Mouse (Mus musculus): ENCODE data around the gene Ttc7. TPM values are rescaled to one million over a fixed set of nuclear protein-coding genes. Genes with fewer than 3 reads are reported as not detected.
A peak's percentile ranks its signal among the peaks of the same experiment; 100 is the strongest.
"Not testable (repeated sequence)": the region's sequence is repeated elsewhere in the genome, so short reads cannot be mapped to it uniquely, and the experiment has no call there.

The Ttc7 gene
- polyA plus RNA-seq, 1 experiment from 2014 or later = 4.7 TPM

DNA sequence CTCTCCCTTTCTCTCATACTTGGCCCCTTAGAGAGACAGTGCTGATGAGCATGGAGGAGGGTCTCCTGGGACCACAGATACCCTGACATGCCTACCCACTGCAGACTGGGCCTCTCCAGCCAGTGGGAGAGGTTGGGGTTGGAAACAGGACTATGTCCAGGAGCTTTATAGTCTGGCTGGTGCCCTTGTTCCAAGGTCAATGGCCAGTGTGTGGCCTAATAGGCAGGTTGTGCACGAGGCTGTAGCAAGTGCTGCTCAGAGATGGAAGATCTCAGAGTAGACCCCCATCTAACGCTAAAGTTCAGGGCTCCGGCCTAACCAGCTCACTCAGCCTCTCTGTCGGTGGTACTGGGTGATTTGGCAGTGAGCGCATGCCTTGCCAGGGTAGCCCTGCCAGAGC lies 9.1 kb downstream of the Ttc7 start:
- H3K9me3 ChIP-seq = no peaks in the 10 kb centered on the region
- no peak for DNase-seq (ENCODE audit: low spot score)
- 81% methylated on average over 5 of the region's 5 CpGs for WGBS
- H3K36me3 ChIP-seq = no peaks in the 10 kb centered on the region
- H3K27me3 ChIP-seq (ENCODE audit: insufficient read depth, poor library complexity, severe bottlenecking) = peaks cover 39% of the 10 kb centered on the region
- H3K4me3 ChIP-seq = no peak overlapping the region
- H3K27ac ChIP-seq = no peak overlapping the region
- H3K4me1 ChIP-seq = peaks cover 10% of the 10 kb centered on the region; the same call in 1 of the 2 replicates

DNA sequence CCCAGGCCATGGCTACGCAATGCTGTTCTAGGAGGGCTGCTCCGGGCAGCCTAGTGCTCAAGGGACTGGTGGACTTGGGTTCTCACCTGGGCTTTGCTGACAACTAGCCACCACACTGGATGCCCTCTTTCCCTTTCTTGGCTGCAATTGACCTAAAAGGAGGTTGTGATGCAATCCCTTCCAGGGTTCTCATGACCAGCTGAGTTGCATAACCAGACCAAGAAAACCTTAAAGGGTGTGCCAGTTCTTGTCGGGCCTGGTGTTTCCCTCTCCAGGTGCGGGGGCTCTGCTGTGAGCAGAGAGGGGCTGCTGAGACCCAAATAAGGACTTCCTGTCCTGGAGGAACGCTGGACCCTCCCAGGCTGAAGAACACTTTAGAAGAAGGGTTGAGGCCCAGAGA lies 10.4 kb downstream of the Ttc7 start:
- no peak for DNase-seq (ENCODE audit: low spot score)
- H3K4me3 ChIP-seq = no peak overlapping the region
- peaks cover 25% of the 10 kb centered on the region for H3K27me3 ChIP-seq (ENCODE audit: insufficient read depth, poor library complexity, severe bottlenecking)
- peaks cover 8% of the 10 kb centered on the region; the same call in 1 of the 2 replicates for H3K4me1 ChIP-seq
- no peaks in the 10 kb centered on the region for H3K9me3 ChIP-seq
- no peak overlapping the region for H3K27ac ChIP-seq
- 85% methylated on average over 5 of the region's 5 CpGs for WGBS
- H3K36me3 ChIP-seq = no peaks in the 10 kb centered on the region

DNA sequence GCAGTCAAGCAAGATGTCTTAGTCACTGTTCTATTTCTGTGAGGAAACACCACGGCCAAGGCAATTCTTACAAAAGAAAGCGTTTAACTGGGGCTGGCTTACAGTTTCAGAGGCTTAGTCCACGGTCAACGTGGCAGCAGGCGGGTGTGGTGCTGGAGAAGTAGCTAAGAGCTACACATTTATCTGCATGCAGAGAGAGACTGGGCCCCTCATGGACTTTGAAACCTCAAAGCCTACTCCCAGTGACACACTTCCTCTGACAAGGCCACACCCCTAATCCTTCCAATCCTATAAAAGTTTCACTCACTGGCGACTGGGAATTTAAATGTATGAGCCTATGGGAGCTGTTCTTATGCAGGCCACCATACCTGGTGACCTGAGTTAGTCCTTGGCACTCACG lies 13.1 kb downstream of the Ttc7 start:
- no peaks in the 10 kb centered on the region for H3K9me3 ChIP-seq
- WGBS = 76% methylated on average over 7 of the region's 7 CpGs
- no peaks in the 10 kb centered on the region for H3K36me3 ChIP-seq
- no peak overlapping the region for H3K27ac ChIP-seq
- peaks cover 22% of the 10 kb centered on the region for H3K4me1 ChIP-seq
- H3K4me3 ChIP-seq = no peak overlapping the region
- no peak for DNase-seq (ENCODE audit: low spot score)
- H3K27me3 ChIP-seq (ENCODE audit: insufficient read depth, poor library complexity, severe bottlenecking) = no peaks in the 10 kb centered on the region; the same call in 1 of the 2 replicates

DNA sequence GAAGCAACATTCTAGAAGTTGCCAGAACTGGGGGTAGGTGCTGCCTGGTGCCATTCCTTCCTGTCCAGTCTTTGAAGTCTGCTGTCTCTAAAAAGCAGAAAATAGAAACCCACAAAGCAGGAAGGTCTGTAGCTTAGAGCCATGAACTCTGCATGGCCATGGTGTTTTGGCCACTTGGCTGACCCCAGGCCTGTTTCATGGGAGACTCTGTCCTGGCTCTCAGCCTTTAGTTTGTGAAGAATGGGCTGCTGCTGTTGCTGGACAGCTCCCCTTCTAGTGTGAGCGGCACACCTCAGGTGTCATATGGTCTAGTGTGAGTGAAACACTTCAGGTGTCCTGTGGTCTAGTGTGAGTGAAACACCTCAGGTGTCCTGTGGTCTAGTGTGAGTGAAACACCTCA lies 14.0 kb downstream of the Ttc7 start:
- H3K4me1 ChIP-seq = peaks cover 21% of the 10 kb centered on the region
- H3K9me3 ChIP-seq; H3K27ac ChIP-seq; H3K27me3 ChIP-seq (ENCODE audit: insufficient read depth, poor library complexity, severe bottlenecking); DNase-seq (ENCODE audit: low spot score); H3K4me3 ChIP-seq; H3K36me3 ChIP-seq: not testable (repeated sequence)
- WGBS = 60% methylated on average over 1 of the region's 1 CpGs

DNA sequence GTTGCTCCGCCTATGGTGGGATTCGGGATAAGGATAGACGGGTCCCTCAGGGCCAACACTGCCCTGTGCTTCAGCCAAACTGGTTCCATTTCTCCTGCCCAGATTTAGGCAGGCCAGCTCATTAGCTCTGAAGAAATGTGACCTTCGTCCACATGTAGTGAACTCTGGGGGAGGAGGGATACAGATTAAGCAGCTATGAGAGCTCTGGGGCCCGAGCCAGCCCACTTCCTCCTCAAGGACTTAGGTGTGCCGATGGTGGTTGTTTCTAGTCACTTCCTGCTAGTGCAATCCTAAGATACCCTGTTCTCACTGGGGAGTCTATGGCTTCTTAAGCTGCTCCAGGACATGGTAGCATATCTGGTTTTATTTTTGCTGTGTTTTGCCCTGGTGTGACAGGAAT lies 16.3 kb downstream of the Ttc7 start:
- Histone ChIP-seq H3K9me3 (no peaks in the 10 kb centered on the region), H3K36me3 (no peaks in the 10 kb centered on the region), H3K4me3 (no peak overlapping the region), H3K4me1 (peaks cover 24% of the 10 kb centered on the region), H3K27me3 (ENCODE audit: insufficient read depth, poor library complexity, severe bottlenecking) (no peaks in the 10 kb centered on the region; the same call in 1 of the 2 replicates), H3K27ac (no peak overlapping the region)
- no peak for DNase-seq (ENCODE audit: low spot score)
- WGBS = 64% methylated on average over 6 of the region's 6 CpGs

DNA sequence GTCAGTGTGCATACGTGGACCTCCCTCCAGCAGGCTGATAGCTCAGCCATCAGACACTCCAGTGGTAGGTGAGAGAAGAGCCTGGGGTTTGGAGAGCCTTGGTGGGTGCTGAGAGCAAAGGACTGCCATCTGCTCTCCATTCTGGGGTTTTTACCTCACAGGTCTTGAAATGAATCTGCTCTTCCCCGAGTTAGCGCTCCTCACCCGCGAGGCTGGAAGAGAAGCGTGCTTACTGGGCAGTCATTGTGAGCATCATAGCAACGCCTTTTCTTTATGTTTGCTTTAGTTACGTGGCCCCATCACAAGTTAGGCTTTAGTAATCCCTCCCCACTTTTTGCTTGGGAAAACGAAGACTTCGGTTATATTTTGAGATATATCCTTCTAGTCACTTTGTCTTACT lies 17.7 kb downstream of the Ttc7 start:
- Histone ChIP-seq H3K4me3 (no peak overlapping the region), H3K4me1 (peaks cover 24% of the 10 kb centered on the region), H3K27ac (no peak overlapping the region), H3K9me3 (no peaks in the 10 kb centered on the region), H3K36me3 (no peaks in the 10 kb centered on the region), H3K27me3 (ENCODE audit: insufficient read depth, poor library complexity, severe bottlenecking) (no peaks in the 10 kb centered on the region)
- no peak for DNase-seq (ENCODE audit: low spot score)
- WGBS = 84% methylated on average over 10 of the region's 10 CpGs

DNA sequence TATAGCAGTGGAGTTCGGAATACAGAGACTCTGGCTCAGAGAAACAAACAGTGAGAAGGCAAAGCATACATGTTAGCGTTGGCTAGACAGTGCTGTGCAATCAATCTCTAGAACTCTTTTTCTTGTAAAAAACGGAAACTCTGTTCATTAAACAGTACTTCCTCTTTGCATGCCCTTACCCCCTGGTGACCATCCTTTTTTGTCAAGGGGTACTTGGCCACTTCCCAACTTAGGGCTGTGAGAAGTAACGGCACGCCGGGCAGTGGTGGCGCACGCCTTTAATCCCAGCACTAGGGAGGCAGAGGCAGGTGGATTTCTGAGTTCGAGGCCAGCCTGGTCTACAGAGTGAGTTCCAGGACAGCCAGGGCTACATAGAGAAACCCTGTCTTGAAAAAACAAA lies 18.9 kb downstream of the Ttc7 start:
- not testable (repeated sequence) for DNase-seq (ENCODE audit: low spot score); H3K27ac ChIP-seq; H3K9me3 ChIP-seq; H3K27me3 ChIP-seq (ENCODE audit: insufficient read depth, poor library complexity, severe bottlenecking); H3K36me3 ChIP-seq; H3K4me3 ChIP-seq
- WGBS = 88% methylated on average over 9 of the region's 9 CpGs
- H3K4me1 ChIP-seq = peaks cover 21% of the 10 kb centered on the region

DNA sequence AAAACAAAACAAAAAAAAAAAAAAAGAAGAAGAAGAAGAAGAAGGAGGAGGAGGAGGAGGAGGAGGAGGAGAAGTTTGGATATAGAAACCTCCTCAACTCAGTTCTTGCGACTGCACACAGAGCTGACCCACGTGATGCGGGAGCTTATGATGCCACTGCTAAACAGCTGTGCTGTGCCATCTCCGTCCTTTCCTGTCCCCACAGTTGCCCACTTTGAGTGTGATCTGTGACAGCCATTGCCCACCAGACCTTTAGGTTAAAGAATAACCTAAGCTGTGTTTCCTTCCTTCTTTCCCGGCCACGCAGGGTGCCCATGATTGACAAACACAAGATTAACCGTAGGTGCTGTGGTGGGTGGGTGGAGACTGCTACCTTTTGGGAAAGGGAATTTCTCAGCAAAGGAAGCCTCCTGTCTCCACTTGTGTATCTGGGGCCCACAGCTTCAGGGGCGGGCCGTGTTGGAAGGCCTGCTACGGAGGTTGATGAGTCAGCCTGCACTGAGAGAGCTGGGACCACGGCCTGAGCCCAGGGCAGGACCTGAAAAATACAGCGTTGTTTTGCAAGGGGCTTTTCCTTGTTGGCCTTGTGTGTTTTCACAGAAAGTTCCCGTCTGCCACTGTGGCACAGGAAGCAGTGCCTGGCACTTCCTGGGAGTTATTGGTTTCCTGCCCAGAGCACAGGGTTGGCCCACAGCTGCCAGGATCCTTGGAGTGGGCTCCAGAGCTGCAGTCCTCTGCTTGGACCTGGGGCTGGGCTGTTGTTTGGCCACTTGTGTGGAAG lies 19.5 kb downstream of the Ttc7 start:
- WGBS = 54% methylated on average over 13 of the region's 13 CpGs
- no peaks in the 10 kb centered on the region for H3K36me3 ChIP-seq
- H3K9me3 ChIP-seq = no peaks in the 10 kb centered on the region
- H3K4me1 ChIP-seq = peaks cover 21% of the 10 kb centered on the region
- H3K27ac ChIP-seq = peak overlapping the region; percentile 49; the same call in 1 of the 2 replicates
- DNase-seq (ENCODE audit: low spot score) = no peak
- H3K27me3 ChIP-seq (ENCODE audit: insufficient read depth, poor library complexity, severe bottlenecking) = no peaks in the 10 kb centered on the region
- no peak overlapping the region for H3K4me3 ChIP-seq

DNA sequence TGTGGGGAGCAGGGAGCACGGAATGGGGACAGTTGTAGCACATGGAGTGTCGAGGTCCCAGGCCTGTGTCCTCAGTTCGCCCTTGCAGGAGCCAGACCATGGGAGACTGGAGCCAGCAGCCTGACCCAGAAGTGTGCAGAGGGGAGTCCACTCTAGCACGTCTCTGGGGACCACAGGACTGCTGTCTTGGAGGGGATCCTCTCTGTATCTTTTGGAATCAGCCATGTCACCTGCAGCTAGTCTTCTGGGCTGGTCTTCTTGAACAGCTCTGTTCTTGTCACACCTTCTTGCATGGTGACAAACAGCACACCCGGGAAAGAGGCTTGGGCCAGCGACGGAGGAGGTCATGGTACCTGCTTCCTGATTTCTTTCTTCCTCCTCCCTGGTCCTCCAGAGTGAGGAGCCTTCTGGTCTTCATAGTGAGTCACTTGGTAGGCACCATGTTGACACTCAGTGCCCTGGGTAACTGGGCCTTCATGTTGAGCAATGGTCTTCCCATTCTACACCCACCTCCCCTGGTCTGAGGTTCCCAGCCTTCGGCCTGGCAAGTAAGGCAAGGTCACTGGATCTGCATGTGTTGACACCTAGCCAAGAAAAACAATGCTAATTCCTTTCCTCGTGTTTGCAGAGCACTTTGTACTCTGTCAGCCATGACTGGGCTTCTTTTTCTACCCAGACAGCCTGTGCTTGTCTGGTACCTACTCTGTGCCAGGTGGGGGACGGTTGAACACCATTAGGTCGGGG lies 21.6 kb downstream of the Ttc7 start:
- 77% methylated on average over 11 of the region's 11 CpGs for WGBS
- H3K4me3 ChIP-seq = no peak overlapping the region
- no peaks in the 10 kb centered on the region for H3K9me3 ChIP-seq

DNA sequence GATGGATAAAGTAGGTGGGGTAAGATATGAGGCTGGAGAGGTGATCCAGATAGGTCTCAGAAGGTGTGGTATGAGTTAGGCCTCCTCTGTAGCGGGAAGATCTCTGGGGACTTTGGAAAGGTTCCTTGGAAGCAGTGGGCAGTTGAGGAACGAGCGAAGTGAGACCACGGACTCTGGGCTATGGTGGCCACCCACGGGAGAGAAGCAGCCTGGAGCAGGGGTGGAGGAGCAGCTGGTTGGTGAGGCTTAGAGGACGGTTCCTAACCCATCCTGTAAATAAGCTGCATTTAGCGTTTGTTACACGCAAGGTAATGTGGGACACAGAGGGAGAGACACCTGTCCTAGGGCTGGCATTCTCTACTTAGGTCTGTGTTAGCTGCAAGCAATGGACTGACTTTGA lies 22.4 kb downstream of the Ttc7 start:
- Histone ChIP-seq H3K36me3 (no peaks in the 10 kb centered on the region), H3K27me3 (ENCODE audit: insufficient read depth, poor library complexity, severe bottlenecking) (0 out of 2 replicates have a peak, but pooled peaks cover 10% of the 10 kb centered on the region), H3K27ac (no peak overlapping the region), H3K4me1 (peaks cover 7% of the 10 kb centered on the region; the same call in 1 of the 2 replicates), H3K4me3 (no peak overlapping the region), H3K9me3 (no peaks in the 10 kb centered on the region)
- whole genome bisulfite sequencing = 89% methylated on average over 8 of the region's 8 CpGs
- DNase-seq (ENCODE audit: low spot score) = no peak

More for the DNA sequence above, 21.6 kb downstream of the Ttc7 start:
- Histone ChIP-seq H3K4me1 (peaks cover 9% of the 10 kb centered on the region; the same call in 1 of the 2 replicates), H3K27me3 (ENCODE audit: insufficient read depth, poor library complexity, severe bottlenecking) (0 out of 2 replicates have a peak, but pooled peaks cover 3% of the 10 kb centered on the region), H3K36me3 (no peaks in the 10 kb centered on the region), H3K27ac (no peak overlapping the region)
- DNase-seq (ENCODE audit: low spot score) = no peak

DNA sequence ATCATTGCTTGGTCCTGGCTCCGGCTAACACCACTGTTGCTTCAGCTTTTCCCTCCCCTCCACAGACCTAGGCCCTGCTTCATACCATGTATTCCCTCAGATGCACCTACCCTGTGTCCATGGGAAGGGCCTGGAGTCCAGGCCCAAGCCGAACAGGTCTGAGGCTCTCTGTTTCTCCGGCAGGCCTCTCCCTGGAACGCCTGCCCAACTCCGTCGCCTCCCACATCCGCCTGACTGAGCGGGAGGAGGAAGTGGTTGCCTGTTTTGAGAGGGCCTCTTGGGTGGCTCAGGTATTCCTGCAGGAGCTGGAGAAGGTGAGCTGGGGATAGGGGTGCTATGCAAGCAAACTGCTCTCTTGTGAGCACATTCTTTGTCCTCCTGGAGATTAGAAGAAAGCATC lies 24.1 kb downstream of the Ttc7 start:
- peaks cover 7% of the 10 kb centered on the region; the same call in 1 of the 2 replicates for H3K4me1 ChIP-seq
- WGBS = 72% methylated on average over 8 of the region's 8 CpGs

DNA sequence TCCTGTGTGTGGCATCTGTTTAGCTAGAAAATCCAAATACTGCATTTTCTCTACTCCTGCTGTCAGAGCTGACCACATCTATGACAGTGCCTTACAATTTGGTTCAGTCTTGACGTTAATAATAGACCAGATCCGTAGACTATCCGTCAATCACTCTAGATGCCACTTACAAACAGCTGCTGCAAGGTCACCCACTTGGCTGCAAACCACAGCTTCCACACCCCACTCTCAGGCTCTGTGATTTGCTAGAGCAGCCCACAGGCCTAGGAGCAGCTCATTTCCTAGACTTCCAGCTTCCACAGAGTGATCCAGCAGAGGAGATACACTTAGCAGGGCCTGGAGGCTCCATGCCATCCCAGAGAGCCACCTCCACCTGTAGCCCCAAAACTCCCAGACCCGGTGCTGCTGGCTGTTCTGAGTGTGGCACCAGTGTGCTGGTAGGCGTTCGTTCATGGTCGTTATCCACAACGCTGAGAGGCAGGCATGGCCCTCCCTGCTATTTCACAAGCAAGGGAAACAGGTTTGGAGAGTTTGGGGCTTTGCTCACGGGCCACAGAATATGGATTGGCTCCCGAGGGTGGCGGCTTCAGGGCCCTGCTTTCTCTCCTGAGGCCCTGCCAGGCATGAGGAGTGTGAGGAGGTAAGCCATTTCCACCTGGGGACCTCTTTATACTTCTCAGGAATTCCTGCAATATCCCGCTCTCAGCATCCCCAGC lies 26.5 kb downstream of the Ttc7 start:
- Histone ChIP-seq H3K27ac (no peak overlapping the region), H3K4me1 (peaks cover 19% of the 10 kb centered on the region), H3K27me3 (ENCODE audit: insufficient read depth, poor library complexity, severe bottlenecking) (0 out of 2 replicates have a peak, but pooled peaks cover 12% of the 10 kb centered on the region), H3K36me3 (no peaks in the 10 kb centered on the region), H3K4me3 (no peak overlapping the region), H3K9me3 (no peaks in the 10 kb centered on the region)
- no peak for DNase-seq (ENCODE audit: low spot score)
- WGBS = 78% methylated on average over 12 of the region's 12 CpGs

More for the DNA sequence above, 24.1 kb downstream of the Ttc7 start:
- H3K4me3 ChIP-seq = no peak overlapping the region
- no peak for DNase-seq (ENCODE audit: low spot score)
- H3K27ac ChIP-seq = no peak overlapping the region
- H3K36me3 ChIP-seq = no peaks in the 10 kb centered on the region
- no peaks in the 10 kb centered on the region for H3K9me3 ChIP-seq
- H3K27me3 ChIP-seq (ENCODE audit: insufficient read depth, poor library complexity, severe bottlenecking) = 0 out of 2 replicates have a peak, but pooled peaks cover 12% of the 10 kb centered on the region

Data from heart, embryonic 10.5 days (tissue).